Mouse (Mus musculus) liver, adult 2 months (tissue): ENCODE data around the gene Cdh13.

Experiments used
- CTCF ChIP-seq: fragments of 200-500 bp; IDR thresholded peaks from 2 replicates; pipeline ENCODE4 v1.5.1; 2011; ENCODE audit warnings: low read depth, low read length, control low read depth
- POLR2A ChIP-seq: fragments of 200-500 bp; IDR thresholded peaks from 2 replicates; pipeline ENCODE4 v1.6.1; 2011; ENCODE audit warnings: low read length, control low read depth; ENCODE audit not compliant: insufficient read depth; ENCODE audit errors: extremely low read depth

- TF ChIP-seq CTCF (no peak), POLR2A (no peak)
Observed at GRCm38 (mm10) chr8:119343606-119344005, 1060.1 kb downstream of the Cdh13 start.
